Mouse (Mus musculus) cerebellum, postnatal 25 days (tissue): ENCODE data around the gene Exosc10.

Experiments used
- DNase-seq, 2 experiments: peaks; one replicate each; pipeline ENCODE4 v3.0.0; 2021; ENCODE audit warnings: mixed read lengths in 2 of 2

Gene Exosc10

DNA sequence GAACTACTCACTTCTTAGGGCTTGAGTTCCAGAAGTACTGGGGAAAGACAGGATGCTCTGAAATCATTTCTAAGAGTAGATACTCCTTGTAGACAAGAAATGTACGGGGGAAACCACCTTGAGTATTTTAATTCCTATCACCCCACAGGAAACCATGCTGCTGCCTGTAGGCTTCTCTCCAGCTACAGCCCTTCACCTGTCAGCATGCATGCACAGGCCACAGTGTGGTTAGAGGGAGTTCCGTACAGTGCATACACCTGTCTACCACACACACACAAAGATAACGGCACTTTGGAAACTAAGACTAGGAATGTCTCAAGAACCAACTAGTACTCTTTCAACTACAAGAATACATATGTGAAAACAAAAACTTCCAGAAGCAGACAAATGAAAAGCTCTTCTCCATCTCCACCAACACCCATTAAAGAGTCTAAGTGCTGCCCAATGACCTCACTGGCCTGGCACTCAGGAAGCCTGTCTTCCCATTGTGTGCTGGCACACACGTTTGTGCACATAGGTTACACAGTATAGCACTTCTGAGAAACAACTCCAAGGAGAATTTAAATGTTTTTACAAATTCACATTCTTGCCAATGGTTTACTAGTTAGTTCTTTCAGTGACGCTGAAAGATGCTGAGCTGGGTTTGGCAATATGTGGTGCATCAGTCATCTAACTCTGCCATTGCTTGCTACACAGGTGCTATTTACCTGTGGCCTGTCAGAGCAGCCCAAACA, 52.6 kb downstream of the Exosc10 start:
- DNase-seq: no peak

DNA sequence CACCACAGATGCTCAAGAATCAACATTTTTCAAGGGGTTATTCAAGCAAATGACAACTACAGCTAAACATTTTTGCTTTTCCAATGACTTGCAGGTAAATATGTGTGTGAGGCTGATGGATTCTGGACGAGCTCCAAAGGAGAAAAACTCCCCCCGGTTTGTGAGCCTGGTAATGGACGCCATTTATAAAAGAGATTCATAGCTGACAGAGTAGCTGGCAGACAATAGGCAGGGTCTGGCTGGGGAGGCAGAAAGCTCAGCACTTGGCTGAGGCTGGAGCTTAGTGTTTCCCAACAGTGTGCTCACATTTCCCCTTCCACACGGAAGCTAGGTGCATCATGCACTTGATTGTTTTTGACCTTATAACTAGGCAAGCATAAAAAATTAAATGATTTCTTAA, 54.3 kb downstream of the Exosc10 start:
- DNase-seq: no peak

DNA sequence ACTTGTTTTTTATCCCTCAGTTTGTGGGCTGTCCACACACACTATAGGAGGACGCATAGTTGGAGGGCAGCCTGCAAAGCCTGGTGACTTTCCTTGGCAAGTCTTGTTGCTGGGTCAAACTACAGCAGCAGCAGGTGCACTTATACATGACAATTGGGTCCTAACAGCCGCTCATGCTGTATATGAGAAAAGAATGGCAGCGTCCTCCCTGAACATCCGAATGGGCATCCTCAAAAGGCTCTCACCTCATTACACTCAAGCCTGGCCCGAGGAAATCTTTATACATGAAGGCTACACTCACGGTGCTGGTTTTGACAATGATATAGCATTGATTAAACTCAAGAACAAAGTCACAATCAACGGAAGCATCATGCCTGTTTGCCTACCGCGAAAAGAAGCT, 55.5 kb downstream of the Exosc10 start:
- DNase-seq: no peak

DNA sequence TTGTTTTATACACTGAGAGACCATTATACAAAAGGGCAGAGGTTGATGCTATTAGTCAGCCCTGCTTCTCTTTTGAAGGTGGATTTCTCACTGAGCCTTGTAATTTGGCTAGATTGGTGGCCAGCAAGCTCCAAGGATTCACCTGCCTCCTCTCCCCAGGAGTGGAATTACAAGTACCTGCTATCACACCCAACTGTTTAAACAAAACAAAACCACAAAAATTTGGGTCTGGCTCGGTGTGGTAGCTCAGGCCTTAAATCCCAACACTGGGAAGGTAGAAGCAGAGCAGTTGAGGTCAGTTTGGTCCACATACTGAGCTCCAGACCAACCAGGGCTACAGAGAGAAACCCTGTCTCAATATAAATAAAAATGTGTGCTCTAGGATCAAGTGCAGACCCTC, 61.6 kb downstream of the Exosc10 start:
- DNase-seq: no peak

DNA sequence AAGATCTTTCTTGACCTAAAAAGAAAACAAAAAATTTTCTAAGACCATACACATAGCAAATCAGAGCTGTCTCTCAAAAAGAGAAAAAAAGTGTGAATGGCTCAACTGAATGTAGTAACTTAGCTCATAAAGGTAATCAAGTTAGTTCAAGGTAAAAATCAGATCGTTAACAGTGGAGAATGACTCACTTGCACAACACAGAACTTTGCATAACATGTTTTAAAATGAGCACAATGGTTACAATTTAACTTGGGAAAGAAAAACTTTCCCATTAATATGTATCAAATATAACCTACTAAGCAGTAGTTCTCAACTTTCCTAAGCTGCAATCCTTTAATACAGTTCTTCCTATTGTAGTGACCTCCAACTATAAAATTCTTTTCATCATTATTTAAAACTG, 62.5 kb downstream of the Exosc10 start:
- no peak for DNase-seq

DNA sequence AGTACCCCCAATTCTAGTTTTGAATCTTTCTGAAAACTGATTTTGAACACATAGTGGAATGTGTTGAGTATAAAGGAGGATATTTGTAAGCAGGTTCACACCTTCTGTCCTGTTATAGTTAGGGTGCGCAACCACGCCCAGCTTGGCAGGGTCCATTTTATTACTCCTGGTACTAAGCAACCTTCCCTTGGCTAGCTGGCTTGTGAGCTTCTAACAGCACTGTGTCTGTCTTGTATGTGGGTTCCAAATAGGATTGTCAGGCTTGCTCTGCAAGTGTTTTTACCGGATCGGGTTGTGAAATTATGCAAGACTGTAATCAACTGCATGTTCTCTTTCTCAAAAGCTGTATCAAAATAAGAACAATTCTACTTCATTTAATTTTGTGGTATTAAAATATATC, 64.3 kb downstream of the Exosc10 start:
- DNase-seq: no peak

DNA sequence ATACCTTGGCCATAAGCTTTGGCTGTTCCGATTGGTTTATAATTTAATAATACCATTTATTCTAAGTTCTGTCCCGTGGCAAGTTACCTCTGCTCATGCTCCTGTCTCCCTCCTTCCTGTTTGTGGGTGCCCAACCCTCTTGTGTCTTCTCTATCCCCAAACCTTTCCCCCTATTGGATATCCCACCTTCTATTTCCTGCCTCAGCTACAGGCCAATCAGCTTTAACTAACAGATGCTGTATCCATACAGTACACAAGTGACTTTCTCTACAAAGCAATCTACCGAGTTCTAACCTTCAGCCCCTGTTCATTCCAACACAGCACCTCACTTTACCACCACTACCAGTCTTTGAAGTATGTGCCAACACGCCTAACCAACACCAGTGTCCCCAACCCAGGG, 65.4 kb downstream of the Exosc10 start:
- DNase-seq: no peak

DNA sequence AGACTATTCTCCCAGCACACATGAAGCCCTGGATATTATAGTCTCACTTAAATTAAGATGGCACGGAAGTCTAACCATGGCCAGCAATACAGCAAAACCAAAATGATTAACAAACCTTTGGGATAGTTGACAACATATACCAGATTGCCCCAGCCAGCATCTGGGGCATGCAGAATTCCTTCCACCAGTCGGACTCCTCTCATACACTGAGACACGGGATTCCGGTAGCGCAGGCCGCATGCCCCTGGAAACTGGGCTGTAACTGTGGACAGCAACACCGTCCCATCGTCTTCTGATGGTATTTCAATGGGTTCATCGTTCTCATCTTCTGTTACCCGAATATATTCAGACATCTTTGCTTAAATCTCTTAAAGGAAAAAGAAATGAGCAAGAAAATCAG, 66.8 kb downstream of the Exosc10 start:
- no peak for DNase-seq

DNA sequence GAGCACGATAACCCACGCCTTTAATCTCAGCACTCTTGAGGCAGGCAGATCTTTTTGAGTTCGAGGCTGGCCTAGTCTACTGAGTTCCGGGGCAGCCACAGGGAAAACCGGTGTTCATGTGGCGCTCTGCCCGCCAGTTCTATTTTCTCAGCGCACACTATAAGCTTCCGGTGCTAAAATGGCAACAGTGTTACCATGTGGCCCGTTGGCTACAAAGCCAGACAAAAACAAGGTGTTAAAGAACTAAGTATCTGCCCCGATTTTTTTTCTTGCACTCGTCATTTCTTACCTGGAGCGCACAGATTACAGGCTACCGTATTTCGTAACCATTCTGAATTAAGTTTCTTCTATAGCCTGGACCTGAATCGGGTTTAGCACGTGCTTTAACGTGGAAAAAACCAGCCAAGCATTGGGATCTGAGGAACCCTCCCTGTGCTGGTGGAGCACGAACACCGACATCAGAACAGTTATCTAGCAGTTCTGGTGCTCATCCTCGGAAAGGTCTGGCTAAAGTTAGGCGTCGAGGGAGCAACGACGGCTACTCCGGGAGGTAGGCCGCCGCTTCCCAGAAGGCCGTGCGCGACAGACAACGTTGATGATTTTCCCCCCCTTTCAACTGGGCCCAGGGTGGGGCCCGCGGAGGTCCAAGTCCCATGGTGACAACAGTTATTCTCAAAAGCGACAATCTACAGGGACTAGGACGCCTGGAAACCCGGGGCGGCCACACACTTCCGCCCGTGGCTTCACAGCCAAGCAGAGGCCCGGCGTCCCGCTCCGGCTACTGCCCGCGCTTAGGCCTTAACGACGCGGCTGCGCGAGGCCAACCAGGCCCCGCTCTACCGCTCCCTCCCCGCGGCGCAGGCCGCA, 67.8 kb downstream of the Exosc10 start:
- peak in 1 of 2 experiments; percentile 65 for DNase-seq

DNA sequence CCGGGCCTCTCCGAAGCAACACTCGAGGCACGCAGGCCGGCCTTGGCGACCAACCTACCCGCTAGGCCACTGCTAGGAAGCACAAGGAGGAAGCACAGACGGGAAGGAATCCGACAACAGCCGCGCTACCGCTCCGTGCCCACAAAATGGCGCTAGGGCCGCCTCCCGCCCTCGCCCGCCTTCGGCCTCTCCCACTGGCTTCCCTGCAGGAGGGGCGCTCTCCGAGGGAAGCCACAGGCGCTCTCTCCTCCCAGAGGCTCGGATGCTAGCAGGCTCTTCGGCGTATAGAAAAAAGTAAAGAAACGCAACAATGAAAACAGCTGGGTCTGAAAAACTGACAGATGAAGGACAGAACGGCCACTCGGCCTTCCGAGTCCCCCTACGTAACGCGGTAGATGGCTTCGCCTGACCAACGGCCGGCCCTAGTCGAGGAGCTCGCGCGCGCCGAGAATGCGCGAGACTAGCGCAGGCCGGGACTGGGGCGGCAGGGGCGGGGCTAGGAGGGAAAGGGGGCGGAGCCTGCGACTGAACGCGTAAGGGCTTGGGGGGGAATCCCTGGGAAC, 68.5 kb downstream of the Exosc10 start, which contains the start of gene Tardbp:
Tardbp (minus strand) TSS at position 397 of the 563 bp plus-strand sequence.
- peak; percentile 96 to 99 for DNase-seq

DNA sequence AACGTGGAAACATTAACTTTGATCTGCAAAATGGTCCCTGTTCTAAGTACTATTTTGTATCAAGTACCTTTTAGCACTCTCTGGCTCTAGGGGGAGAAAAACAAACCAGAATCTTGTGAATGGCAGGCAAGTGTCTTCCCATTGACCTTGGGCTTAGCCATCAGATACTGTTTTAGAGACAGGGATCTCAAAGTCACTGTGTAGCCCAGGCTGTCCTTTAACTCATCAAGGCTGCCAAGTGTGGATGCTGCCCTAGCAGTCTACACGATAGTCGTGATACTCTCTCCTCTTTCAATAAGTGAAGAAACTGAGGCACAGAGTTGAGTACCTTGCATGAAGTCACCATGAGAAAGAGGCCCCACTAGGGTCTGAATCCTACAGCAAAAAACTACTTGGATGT, 69.0 kb downstream of the Exosc10 start:
- no peak for DNase-seq
